Mouse (Mus musculus) liver, embryonic 16.5 days (tissue): ENCODE measurements around the gene Wbp1l. TPM values are rescaled to one million over a fixed set of nuclear protein-coding genes. Genes with fewer than 3 reads are reported as not detected.

Source experiments
- ATAC-seq: fragments of 200-750 bp; cut with Nextera tagmentation; 2 replicates; pipeline ENCODE4 v1.8.0; 2017; ENCODE audit warnings: low read depth, mild to moderate bottlenecking, moderate number of reproducible peaks, moderate library complexity
- H3K27ac ChIP-seq: fragments of 300-500 bp; sonication (generic); 2 replicates; pipeline ENCODE4 v1.5.1; 2014; ENCODE audit warnings: mild to moderate bottlenecking, low read length
- H3K27me3 ChIP-seq: fragments of 300-500 bp; sonication (generic); 2 replicates; pipeline ENCODE4 v1.6.1; 2014; ENCODE audit warnings: low read depth, low read length, mixed read lengths; ENCODE audit not compliant: control insufficient read depth, insufficient read depth
- H3K36me3 ChIP-seq: fragments of 300-500 bp; sonication (generic); 2 replicates; pipeline ENCODE4 v1.6.1; 2014; ENCODE audit warnings: mild to moderate bottlenecking; ENCODE audit not compliant: control insufficient read depth, insufficient read depth
- H3K4me1 ChIP-seq: fragments of 300-500 bp; sonication (generic); 2 replicates; pipeline ENCODE4 v1.6.1; 2014; ENCODE audit warnings: low read depth, low read length, mixed read lengths; ENCODE audit not compliant: control insufficient read depth
- H3K4me2 ChIP-seq: fragments of 300-500 bp; sonication (generic); 2 replicates; pipeline ENCODE4 v1.6.1; 2014; ENCODE audit warnings: low read depth, low read length, mixed read lengths
- H3K4me3 ChIP-seq: fragments of 300-500 bp; sonication (generic); 2 replicates; pipeline ENCODE4 v1.5.1; 2014; ENCODE audit warnings: low read depth, mild to moderate bottlenecking, low read length
- H3K9ac ChIP-seq: fragments of 300-500 bp; sonication (generic); 2 replicates; pipeline ENCODE4 v1.6.1; 2014; ENCODE audit warnings: low read depth, low read length
- H3K9me3 ChIP-seq: fragments of 300-500 bp; sonication (generic); replicated peaks from 2 replicates; pipeline ENCODE4 v1.6.1; 2016; ENCODE audit warnings: low read length; ENCODE audit not compliant: control insufficient read depth
- WGBS: fragments of 180-500 bp; shearing (Covaris S2); extraction: QIAGEN DNeasy Blood & Tissue Kit; methylation state at CpG from one replicate; pipeline ENCODE4 v1.1.7; 2014; ENCODE audit not compliant: insufficient replicate concordance; 5-methylcytosine and 5-hydroxymethylcytosine counted together
- polyA plus RNA-seq: library from polyadenylated mRNA; unstranded; fragments of >200 nt; fragmentation: Nextera tagmentation; extraction: Ambion mirVana; gene quantifications from 2 replicates; pipeline ENCODE4 v1.2.1, GENCODE M21; 2015

The Wbp1l gene
- polyA plus RNA-seq, 1 experiment from 2014 or later = 31.5 TPM

DNA sequence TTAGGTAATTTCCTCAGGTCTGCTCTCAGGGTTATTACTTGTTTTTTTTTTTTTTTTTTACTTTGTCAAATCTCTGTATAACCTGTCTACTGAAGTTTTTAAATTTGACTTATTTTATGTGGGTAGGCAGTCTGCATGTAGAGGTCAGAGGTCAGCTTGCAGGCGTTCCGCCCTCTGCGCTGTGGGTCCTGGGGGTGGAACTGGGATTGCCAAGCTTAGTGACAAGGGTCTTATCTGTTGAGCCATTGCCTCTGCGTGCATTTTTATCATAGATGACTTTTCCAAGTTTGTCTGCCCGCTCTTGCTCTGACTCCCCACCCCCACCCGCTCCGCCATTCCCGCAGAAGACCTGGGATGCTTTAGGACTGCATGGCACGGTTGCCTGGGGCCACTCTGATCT is 36.9 kb downstream of the Wbp1l start:
- ATAC-seq = peak; percentile 50; the same call in 1 of the 2 replicates
- H3K27me3 ChIP-seq = no peaks in the 10 kb centered on the region
- H3K9me3 ChIP-seq = no peaks in the 10 kb centered on the region
- WGBS = 41% methylated on average over 9 of the region's 9 CpGs
- H3K4me3 ChIP-seq = no peak overlapping the region
- H3K9ac ChIP-seq = no peak overlapping the region
- no peak overlapping the region for H3K27ac ChIP-seq
- H3K4me1 ChIP-seq = peaks cover 38% of the 10 kb centered on the region
- H3K36me3 ChIP-seq = peaks cover 3% of the 10 kb centered on the region
- no peak overlapping the region for H3K4me2 ChIP-seq

- 56% methylated on average over 6 of the region's 6 CpGs for WGBS
- Histone ChIP-seq H3K36me3 (peaks cover 3% of the 10 kb centered on the region), H3K9me3 (no peaks in the 10 kb centered on the region), H3K9ac (no peak overlapping the region), H3K27me3 (no peaks in the 10 kb centered on the region), H3K27ac (no peak overlapping the region), H3K4me1 (peaks cover 44% of the 10 kb centered on the region), H3K4me3 (no peak overlapping the region), H3K4me2 (no peak overlapping the region)
- ATAC-seq = peak; percentile 43; the same call in 1 of the 2 replicates
Observed at GRCm38 (mm10) chr19:46637598-46637997, 38.7 kb downstream of the Wbp1l start.

DNA sequence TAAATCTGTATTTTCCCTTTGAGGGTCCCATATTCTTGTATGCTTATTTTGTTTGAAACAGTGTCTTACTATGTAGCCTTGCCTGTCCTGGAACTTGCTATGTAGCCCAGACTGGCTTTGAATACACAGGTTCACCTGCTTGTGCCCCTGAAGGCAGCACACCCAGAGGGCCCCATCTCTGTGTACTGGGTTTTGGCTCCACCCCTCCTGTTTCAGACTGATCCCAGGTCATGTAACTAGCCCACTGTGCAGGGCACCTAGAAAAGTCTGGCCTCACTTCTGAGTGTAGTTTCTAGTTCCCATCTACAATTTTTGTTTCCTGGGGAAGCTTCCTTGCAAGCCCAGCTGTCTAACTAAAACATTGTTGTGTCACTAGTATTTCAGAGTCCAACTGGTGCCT is 40.2 kb downstream of the Wbp1l start:
- H3K9ac ChIP-seq = no peak overlapping the region
- no peak overlapping the region for H3K4me2 ChIP-seq
- H3K4me3 ChIP-seq = no peak overlapping the region
- H3K27me3 ChIP-seq = no peaks in the 10 kb centered on the region
- H3K36me3 ChIP-seq = peaks cover 3% of the 10 kb centered on the region; the same call in 1 of the 2 replicates
- H3K27ac ChIP-seq = no peak overlapping the region
- no peaks in the 10 kb centered on the region for H3K9me3 ChIP-seq
- peaks cover 50% of the 10 kb centered on the region for H3K4me1 ChIP-seq
- ATAC-seq = no peak

- Histone ChIP-seq H3K4me1 (peaks cover 55% of the 10 kb centered on the region), H3K9me3 (no peaks in the 10 kb centered on the region), H3K27ac (no peak overlapping the region), H3K4me2 (no peak overlapping the region), H3K36me3 (peaks cover 3% of the 10 kb centered on the region; the same call in 1 of the 2 replicates), H3K27me3 (no peaks in the 10 kb centered on the region), H3K4me3 (no peak overlapping the region), H3K9ac (no peak overlapping the region)
- ATAC-seq = no peak
- WGBS = 75% methylated on average over 14 of the region's 14 CpGs
Observed at GRCm38 (mm10) chr19:46639496-46639895, 40.6 kb downstream of the Wbp1l start.

DNA sequence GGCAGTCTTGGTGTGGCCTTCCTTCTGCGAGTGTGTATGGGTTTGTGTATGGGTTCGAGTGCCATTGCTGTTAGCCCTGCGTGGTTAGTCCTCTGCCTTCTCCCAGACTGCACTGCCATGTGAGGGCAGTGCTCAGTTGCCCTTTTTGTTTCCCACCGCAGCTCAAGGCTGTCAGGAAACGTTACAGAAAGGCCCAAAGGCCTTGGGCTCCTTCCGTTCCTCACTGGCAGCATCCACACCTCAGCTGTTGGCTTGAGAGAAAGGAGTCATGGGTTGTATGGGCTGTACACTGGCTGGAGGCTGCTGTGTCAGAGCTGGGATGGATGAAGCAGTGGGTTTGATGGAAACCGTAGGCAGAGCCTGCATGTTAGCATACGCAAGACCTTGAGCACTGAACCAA is 41.9 kb downstream of the Wbp1l start:
- no peaks in the 10 kb centered on the region for H3K9me3 ChIP-seq
- 70% methylated on average over 8 of the region's 8 CpGs for WGBS
- H3K4me3 ChIP-seq = no peak overlapping the region
- no peak overlapping the region; the same call in 1 of the 2 replicates for H3K27ac ChIP-seq
- no peak overlapping the region for H3K9ac ChIP-seq
- H3K36me3 ChIP-seq = peaks cover 3% of the 10 kb centered on the region; the same call in 1 of the 2 replicates
- no peak overlapping the region for H3K4me2 ChIP-seq
- no peaks in the 10 kb centered on the region for H3K27me3 ChIP-seq
- peaks cover 59% of the 10 kb centered on the region for H3K4me1 ChIP-seq
- no peak for ATAC-seq

GRCm38 (mm10) chr19:46641420-46642085 is 42.7 kb downstream of the Wbp1l start:
- Histone ChIP-seq H3K36me3 (peaks cover 5% of the 10 kb centered on the region), H3K4me3 (no peak overlapping the region), H3K4me2 (no peak overlapping the region), H3K4me1 (peaks cover 53% of the 10 kb centered on the region), H3K9me3 (no peaks in the 10 kb centered on the region), H3K27ac (no peak overlapping the region; the same call in 1 of the 2 replicates), H3K27me3 (no peaks in the 10 kb centered on the region), H3K9ac (no peak overlapping the region)
- ATAC-seq = peak; percentile 15; the same call in 1 of the 2 replicates
- 53% methylated on average over 19 of the region's 19 CpGs for WGBS

DNA sequence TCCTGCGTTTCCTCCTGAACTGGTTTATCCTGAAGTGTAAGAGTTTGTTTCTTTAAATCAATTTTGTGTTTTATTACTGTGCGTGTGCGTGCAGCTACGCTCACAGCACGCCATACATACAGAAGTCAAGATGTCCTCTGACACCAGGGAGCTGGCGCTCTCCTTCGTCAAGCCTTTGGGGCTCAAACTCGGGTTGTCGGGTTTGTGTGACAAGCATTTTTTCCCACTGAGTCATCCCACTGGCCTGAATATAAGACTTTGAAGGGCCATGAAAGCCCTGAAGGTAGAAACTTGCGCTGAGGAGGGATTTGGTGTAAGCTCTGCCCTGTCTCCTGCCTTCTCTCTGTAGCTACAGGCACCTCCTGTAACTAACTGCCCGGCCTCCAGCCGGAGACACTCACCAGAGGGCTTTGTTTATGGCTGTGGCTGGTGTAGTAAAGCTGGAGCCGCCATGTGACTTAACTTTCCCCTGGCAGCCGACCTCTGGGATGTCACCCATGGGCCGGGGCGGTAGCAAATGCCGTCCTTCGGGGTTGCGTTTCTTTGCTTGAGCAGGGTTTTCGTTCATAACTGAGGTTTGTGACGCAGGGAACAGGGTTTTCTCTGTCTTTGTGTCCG is 43.4 kb downstream of the Wbp1l start:
- no peak overlapping the region for H3K4me3 ChIP-seq
- peaks cover 50% of the 10 kb centered on the region for H3K4me1 ChIP-seq
- H3K9ac ChIP-seq = no peak overlapping the region

DNA sequence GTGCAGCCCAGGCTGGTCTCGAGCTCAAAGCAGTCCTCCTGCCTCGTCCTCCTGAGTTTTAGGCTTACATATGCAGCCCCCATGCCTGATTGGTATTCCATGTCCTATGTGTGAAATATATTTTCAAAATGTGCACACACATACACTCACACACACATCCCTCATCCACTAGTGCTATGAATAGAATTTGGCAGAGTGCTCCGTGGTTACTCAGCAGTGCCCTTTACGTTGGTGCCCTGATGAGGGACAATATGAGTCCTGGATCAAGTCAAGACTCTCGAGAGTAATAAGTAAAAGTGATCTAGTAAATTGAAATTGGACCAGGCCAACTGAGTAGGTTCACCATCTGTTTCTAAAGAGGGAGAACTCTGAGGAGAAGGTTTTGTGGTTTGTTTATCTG is 44.4 kb downstream of the Wbp1l start:
- H3K27me3 ChIP-seq = no peaks in the 10 kb centered on the region
- H3K9me3 ChIP-seq = no peaks in the 10 kb centered on the region
- no peak overlapping the region for H3K27ac ChIP-seq
- H3K4me1 ChIP-seq = peaks cover 42% of the 10 kb centered on the region
- H3K4me3 ChIP-seq = no peak overlapping the region
- H3K36me3 ChIP-seq = peaks cover 3% of the 10 kb centered on the region; the same call in 1 of the 2 replicates
- no peak for ATAC-seq
- H3K4me2 ChIP-seq = no peak overlapping the region
- 65% methylated on average over 5 of the region's 5 CpGs for WGBS
- H3K9ac ChIP-seq = no peak overlapping the region

More for the DNA sequence above, 43.4 kb downstream of the Wbp1l start:
- no peaks in the 10 kb centered on the region for H3K9me3 ChIP-seq
- no peaks in the 10 kb centered on the region for H3K27me3 ChIP-seq
- no peak overlapping the region for H3K4me2 ChIP-seq
- no peak for ATAC-seq
- no peak overlapping the region for H3K27ac ChIP-seq
- peaks cover 6% of the 10 kb centered on the region for H3K36me3 ChIP-seq
- WGBS = 79% methylated on average over 22 of the region's 22 CpGs

DNA sequence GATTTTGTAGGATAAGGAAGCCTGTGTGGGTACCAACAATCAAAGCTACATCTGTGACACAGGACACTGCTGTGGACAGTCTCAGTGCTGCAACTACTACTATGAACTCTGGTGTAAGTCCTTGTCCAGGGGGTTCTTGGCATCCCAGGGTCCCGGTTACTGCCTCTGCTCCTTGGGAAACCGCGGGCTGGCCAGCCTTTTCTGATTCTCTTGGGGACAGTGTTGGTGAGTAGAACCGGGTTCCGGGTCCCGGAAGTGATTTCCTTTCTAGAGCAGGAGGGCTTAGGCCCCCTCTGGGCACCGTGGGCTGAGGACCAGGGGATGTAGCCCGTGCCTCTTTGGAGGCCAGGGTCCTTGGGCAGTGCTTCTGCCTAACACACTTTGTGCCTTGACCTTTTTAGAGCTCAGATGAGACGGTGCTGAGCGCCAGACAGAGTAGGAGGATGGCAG is 45.5 kb downstream of the Wbp1l start:
- ATAC-seq = no peak
- Histone ChIP-seq H3K27ac (peak overlapping the region; percentile 70), H3K4me2 (no peak overlapping the region), H3K9me3 (no peaks in the 10 kb centered on the region), H3K4me1 (peaks cover 34% of the 10 kb centered on the region), H3K27me3 (no peaks in the 10 kb centered on the region), H3K36me3 (peaks cover 3% of the 10 kb centered on the region), H3K4me3 (no peak overlapping the region), H3K9ac (no peak overlapping the region)
- WGBS = 78% methylated on average over 10 of the region's 10 CpGs
